Mouse (Mus musculus): Measurements from ENCODE around the gene Olfr131. TPM values are rescaled to one million over a fixed set of nuclear protein-coding genes. Genes with fewer than 3 reads are reported as not detected.
"Not testable (repeated sequence)": the region's sequence is repeated elsewhere in the genome, so short reads cannot be mapped to it uniquely, and the experiment has no call there.

The Olfr131 gene
- polyA plus RNA-seq (2012) = not detected in 2 replicates

- no peaks in the 10 kb centered on the region for H3K36me3 ChIP-seq (ENCODE audit: control insufficient read depth)
- no peaks in the 10 kb centered on the region for H3K27me3 ChIP-seq (ENCODE audit: control insufficient read depth)
- H3K4me3 ChIP-seq (replicated peaks) = no peak within 1 kb of the TSS
- TF ChIP-seq GATA1 (IDR thresholded peaks at IDR 0.05; ENCODE audit: low read length) (no peak), TAL1 (IDR thresholded peaks at IDR 0.05; ENCODE audit: low read length) (no peak)
- H3K9me3 ChIP-seq (ENCODE audit: control insufficient read depth, low read length) = no peaks in the 10 kb centered on the region
- no peaks in the 10 kb centered on the region for H3K4me1 ChIP-seq (ENCODE audit: control insufficient read depth)
These were observed at the start of gene Olfr131 for GRCm38 (mm10) chr17:38088593-38088992. Gene Olfr131, minus strand, starts transcription at chr17:38088693.

DNA sequence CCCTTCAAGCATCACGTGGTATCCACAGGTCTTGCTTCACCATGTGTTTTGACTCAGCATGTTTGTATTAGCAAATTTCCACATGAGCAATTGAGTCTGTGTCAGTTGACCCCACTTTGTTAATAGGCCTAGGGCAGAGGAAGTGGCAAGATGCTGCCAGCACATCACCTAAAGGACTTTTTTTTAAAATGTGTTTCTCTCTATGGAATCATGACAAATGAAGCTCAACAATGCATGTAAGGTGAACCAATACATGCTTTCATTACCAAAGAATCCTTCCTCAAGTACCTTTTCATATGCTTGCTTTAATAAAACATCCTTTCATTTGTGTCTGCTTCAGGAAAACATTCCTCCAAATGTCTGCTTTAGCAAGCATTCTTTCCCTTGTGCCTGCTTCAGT is 45.9 kb upstream of the Olfr131 start, which contains the start of gene Olfr132:
TSS of gene Olfr132 (minus strand) at position 101 of the 400 bp plus-strand sequence.
- Histone ChIP-seq H3K9me3 (ENCODE audit: control insufficient read depth, low read length) (no peaks in the 10 kb centered on the region), H3K36me3 (ENCODE audit: control insufficient read depth) (no peaks in the 10 kb centered on the region), H3K27me3 (ENCODE audit: control insufficient read depth) (no peaks in the 10 kb centered on the region), H3K4me1 (ENCODE audit: control insufficient read depth) (no peaks in the 10 kb centered on the region), H3K4me3 (replicated peaks) (no peak within 1 kb of the TSS)
- no peak for TF ChIP-seq TAL1 (IDR thresholded peaks at IDR 0.05; ENCODE audit: low read length)

GRCm38 (mm10) chr17:38125371-38125770 is 36.9 kb upstream of the Olfr131 start:
- H3K4me1 ChIP-seq (ENCODE audit: control insufficient read depth); H3K27me3 ChIP-seq (ENCODE audit: control insufficient read depth); H3K4me3 ChIP-seq (replicated peaks); H3K36me3 ChIP-seq (ENCODE audit: control insufficient read depth): not testable (repeated sequence)
- peaks cover 16% of the 10 kb centered on the region for H3K9me3 ChIP-seq (ENCODE audit: control insufficient read depth, low read length)

DNA sequence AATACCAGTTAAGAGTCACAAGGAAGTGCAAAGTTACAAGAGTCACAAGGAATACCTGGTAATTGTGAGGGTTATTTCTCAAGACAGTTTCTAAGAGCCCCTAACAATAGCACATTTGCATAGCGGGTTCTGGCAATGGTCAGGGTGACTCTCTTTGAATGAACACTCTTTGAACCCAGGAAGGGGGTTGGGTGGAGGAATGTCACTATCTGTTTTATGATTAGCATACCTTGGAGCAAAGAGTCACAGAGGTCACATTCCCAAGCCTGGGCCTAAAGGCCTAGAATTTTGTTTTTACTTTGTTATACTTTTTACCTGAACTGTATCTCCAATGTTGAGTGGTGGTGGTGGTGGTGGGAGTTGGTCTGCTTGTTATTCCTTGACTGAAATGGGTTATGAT is 35.7 kb upstream of the Olfr131 start:
- H3K36me3 ChIP-seq (ENCODE audit: control insufficient read depth); H3K4me3 ChIP-seq (replicated peaks); H3K4me1 ChIP-seq (ENCODE audit: control insufficient read depth); H3K27me3 ChIP-seq (ENCODE audit: control insufficient read depth): not testable (repeated sequence)
- peaks cover 16% of the 10 kb centered on the region for H3K9me3 ChIP-seq (ENCODE audit: control insufficient read depth, low read length)

- Histone ChIP-seq H3K27me3 (ENCODE audit: control insufficient read depth) (no peaks in the 10 kb centered on the region), H3K4me3 (replicated peaks) (no peak overlapping the region), H3K9me3 (ENCODE audit: control insufficient read depth, low read length) (peaks cover 12% of the 10 kb centered on the region), H3K36me3 (ENCODE audit: control insufficient read depth) (no peaks in the 10 kb centered on the region), H3K4me1 (ENCODE audit: control insufficient read depth) (no peaks in the 10 kb centered on the region)
- no peak for TF ChIP-seq TAL1 (IDR thresholded peaks at IDR 0.05; ENCODE audit: low read length)
- TF ChIP-seq GATA1 (IDR thresholded peaks at IDR 0.05; ENCODE audit: low read length) = no peak
These were observed 6.1 kb downstream of the Olfr131 start for GRCm38 (mm10) chr17:38082364-38082763.

- TF ChIP-seq TAL1 (IDR thresholded peaks at IDR 0.05; ENCODE audit: low read length) = no peak
- TF ChIP-seq GATA1 (IDR thresholded peaks at IDR 0.05; ENCODE audit: low read length) = no peak
- H3K4me3 ChIP-seq (replicated peaks) = no peak within 1 kb of the TSS
- H3K4me1 ChIP-seq (ENCODE audit: control insufficient read depth) = no peaks in the 10 kb centered on the region
- no peaks in the 10 kb centered on the region for H3K36me3 ChIP-seq (ENCODE audit: control insufficient read depth)
- no peaks in the 10 kb centered on the region for H3K27me3 ChIP-seq (ENCODE audit: control insufficient read depth)
- H3K9me3 ChIP-seq (ENCODE audit: control insufficient read depth, low read length) = no peaks in the 10 kb centered on the region
These were observed 24.9 kb downstream of the Olfr131 start, which contains the start of gene Olfr130 for GRCm38 (mm10) chr17:38063621-38064020. Gene Olfr130, plus strand, starts transcription at chr17:38063921.

DNA sequence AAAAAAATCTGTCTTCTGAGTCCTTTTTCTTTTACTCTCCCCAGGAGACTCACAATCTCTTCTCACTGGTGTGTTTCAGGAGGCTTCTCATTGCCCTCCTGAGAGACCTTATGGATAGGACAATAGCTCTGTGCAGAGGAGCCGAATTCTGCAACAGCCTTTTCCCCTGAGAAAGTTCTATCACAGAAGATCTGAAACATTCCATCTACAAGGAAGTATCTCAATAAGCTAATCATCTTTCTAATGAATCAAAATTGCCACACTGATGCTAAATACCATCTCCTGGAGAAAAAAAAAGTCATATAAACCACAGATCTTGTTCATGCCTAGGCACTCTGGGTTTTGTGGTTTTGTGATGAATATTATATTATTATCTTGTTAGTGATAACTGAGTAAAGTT is 28.5 kb downstream of the Olfr131 start, which contains the start of gene Olfr129:
TSS of gene Olfr129 (minus strand) at position 101 of the 400 bp plus-strand sequence.
- Histone ChIP-seq H3K36me3 (ENCODE audit: control insufficient read depth) (no peaks in the 10 kb centered on the region), H3K4me1 (ENCODE audit: control insufficient read depth) (no peaks in the 10 kb centered on the region), H3K9me3 (ENCODE audit: control insufficient read depth, low read length) (no peaks in the 10 kb centered on the region), H3K4me3 (replicated peaks) (no peak within 1 kb of the TSS), H3K27me3 (ENCODE audit: control insufficient read depth) (no peaks in the 10 kb centered on the region)
- TF ChIP-seq TAL1 (IDR thresholded peaks at IDR 0.05; ENCODE audit: low read length) (no peak), GATA1 (IDR thresholded peaks at IDR 0.05; ENCODE audit: low read length) (no peak)

Other genes with a start within 250 kb of the Olfr131 start
- gene Olfr126, start 241.2 kb downstream of the Olfr131 start, polyA plus RNA-seq (2012) = not detected in 2 replicates
- not detected in 2 replicates for gene Olfr127, start 188.3 kb downstream of the Olfr131 start, polyA plus RNA-seq (2012)
- 0.04 TPM in 1 of 2 replicates, not detected in the other for gene Olfr128, start 168.1 kb downstream of the Olfr131 start, polyA plus RNA-seq (2012)
- not detected in 2 replicates for gene Olfr761, start 135.6 kb downstream of the Olfr131 start, polyA plus RNA-seq (2012)
- gene Olfr129, start 28.6 kb downstream of the Olfr131 start, polyA plus RNA-seq (2012) = not detected in 2 replicates
- gene Olfr130, start 24.8 kb downstream of the Olfr131 start, polyA plus RNA-seq (2012) = not detected in 2 replicates
- gene Olfr132, start 45.8 kb upstream of the Olfr131 start, polyA plus RNA-seq (2012) = not detected in 2 replicates
- not detected in 2 replicates for gene Olfr133, start 56.6 kb upstream of the Olfr131 start, polyA plus RNA-seq (2012)
- gene Olfr134, start 82.7 kb upstream of the Olfr131 start, polyA plus RNA-seq (2012) = not detected in 2 replicates
- not detected in 2 replicates for gene Olfr135, start 115.6 kb upstream of the Olfr131 start, polyA plus RNA-seq (2012)
- not detected in 2 replicates for gene Olfr138, start 172.3 kb upstream of the Olfr131 start, polyA plus RNA-seq (2012)
- gene Olfr137, start 218.9 kb upstream of the Olfr131 start, polyA plus RNA-seq (2012) = not detected in 2 replicates
- not detected in 2 replicates for gene Olfr136, start 241.1 kb upstream of the Olfr131 start, polyA plus RNA-seq (2012)

All from erythroblast, embryonic 14.5 days (primary cell).